Mouse (Mus musculus) cortical plate, adult 2 months (tissue): ENCODE data around the gene Ugt1a8. TPM values are rescaled to one million over a fixed set of nuclear protein-coding genes. Genes with fewer than 3 reads are reported as not detected.

Source experiments
- H3K27ac ChIP-seq: fragments of 200-500 bp; 2 replicates; pipeline ENCODE4 v1.5.1; 2012; ENCODE audit warnings: low read length, control low read depth, inconsistent platforms; ENCODE audit not compliant: insufficient read depth
- H3K4me1 ChIP-seq: fragments of 200-500 bp; 2 replicates; pipeline ENCODE4 v1.6.1; 2011; ENCODE audit warnings: low read length; ENCODE audit not compliant: control insufficient read depth, insufficient read depth
- H3K4me3 ChIP-seq: fragments of 200-500 bp; 2 replicates; pipeline ENCODE4 v1.5.1; 2011; ENCODE audit warnings: mild to moderate bottlenecking, low read length, control low read depth; ENCODE audit not compliant: insufficient read depth
- CTCF ChIP-seq: fragments of 200-500 bp; IDR thresholded peaks from 2 replicates; pipeline ENCODE4 v1.5.1; 2011; ENCODE audit warnings: mild to moderate bottlenecking, control low read depth, low read length; ENCODE audit not compliant: insufficient read depth; ENCODE audit errors: extremely low read depth
- POLR2A ChIP-seq: fragments of 200-500 bp; IDR thresholded peaks from 2 replicates; pipeline ENCODE4 v1.6.1; 2011; ENCODE audit warnings: mild to moderate bottlenecking, low read length, control low read depth; ENCODE audit not compliant: insufficient read depth; ENCODE audit errors: extremely low read depth
- polyA plus RNA-seq: library from polyadenylated mRNA; depleted of rRNA; stranded (reverse); fragments of >200 nt; gene quantifications from 2 replicates; pipeline ENCODE4 v1.2.3, GENCODE M21; 2012

The Ugt1a8 gene
- polyA plus RNA-seq, 1 experiment = not detected

GRCm38 (mm10) chr1:88253106-88253505, 165.5 kb downstream of the Ugt1a8 start:
- Histone ChIP-seq H3K4me1 (no peaks in the 10 kb centered on the region), H3K4me3 (no peak overlapping the region), H3K27ac (no peak overlapping the region)
- no peak for TF ChIP-seq CTCF
- no peak for TF ChIP-seq POLR2A

- no peaks in the 10 kb centered on the region for H3K4me1 ChIP-seq
- H3K4me3 ChIP-seq = no peak overlapping the region
- no peak for TF ChIP-seq CTCF
- no peak for TF ChIP-seq POLR2A
- no peak overlapping the region for H3K27ac ChIP-seq
Observed at GRCm38 (mm10) chr1:88253540-88253939, 165.9 kb downstream of the Ugt1a8 start.

- no peak overlapping the region for H3K4me3 ChIP-seq
- no peak overlapping the region for H3K27ac ChIP-seq
- TF ChIP-seq POLR2A (no peak), CTCF (no peak)
- H3K4me1 ChIP-seq = no peaks in the 10 kb centered on the region
Observed at GRCm38 (mm10) chr1:88254793-88255465, 167.3 kb downstream of the Ugt1a8 start.

GRCm38 (mm10) chr1:88255466-88255857, 167.8 kb downstream of the Ugt1a8 start:
- TF ChIP-seq CTCF (no peak), POLR2A (no peak)
- H3K4me1 ChIP-seq = no peaks in the 10 kb centered on the region
- no peak overlapping the region for H3K4me3 ChIP-seq
- no peak overlapping the region for H3K27ac ChIP-seq

GRCm38 (mm10) chr1:88255989-88256754, 168.6 kb downstream of the Ugt1a8 start:
- H3K27ac ChIP-seq = no peak overlapping the region
- no peak for TF ChIP-seq POLR2A
- TF ChIP-seq CTCF = no peak
- H3K4me1 ChIP-seq = no peaks in the 10 kb centered on the region
- H3K4me3 ChIP-seq = no peak overlapping the region

GRCm38 (mm10) chr1:88256886-88257663, 169.5 kb downstream of the Ugt1a8 start:
- TF ChIP-seq CTCF = no peak
- no peak for TF ChIP-seq POLR2A
- no peaks in the 10 kb centered on the region for H3K4me1 ChIP-seq
- no peak overlapping the region for H3K27ac ChIP-seq
- H3K4me3 ChIP-seq = no peak overlapping the region

- Histone ChIP-seq H3K4me3 (no peak overlapping the region), H3K4me1 (no peaks in the 10 kb centered on the region)
- TF ChIP-seq CTCF (no peak), POLR2A (no peak)
Observed at GRCm38 (mm10) chr1:88257681-88258080, 170.1 kb downstream of the Ugt1a8 start.

GRCm38 (mm10) chr1:88258361-88258760, 170.7 kb downstream of the Ugt1a8 start:
- TF ChIP-seq CTCF = no peak
- TF ChIP-seq POLR2A = no peak
- Histone ChIP-seq H3K4me3 (no peak overlapping the region), H3K4me1 (no peaks in the 10 kb centered on the region), H3K27ac (no peak overlapping the region)

More at GRCm38 (mm10) chr1:88257681-88258080, 170.1 kb downstream of the Ugt1a8 start:
- no peak overlapping the region for H3K27ac ChIP-seq

- no peak overlapping the region for H3K4me3 ChIP-seq
- H3K4me1 ChIP-seq = no peaks in the 10 kb centered on the region
- no peak overlapping the region for H3K27ac ChIP-seq
- TF ChIP-seq POLR2A (no peak), CTCF (no peak)
Observed at GRCm38 (mm10) chr1:88258881-88259642, 171.4 kb downstream of the Ugt1a8 start.
